In the genomic region with DNA sequence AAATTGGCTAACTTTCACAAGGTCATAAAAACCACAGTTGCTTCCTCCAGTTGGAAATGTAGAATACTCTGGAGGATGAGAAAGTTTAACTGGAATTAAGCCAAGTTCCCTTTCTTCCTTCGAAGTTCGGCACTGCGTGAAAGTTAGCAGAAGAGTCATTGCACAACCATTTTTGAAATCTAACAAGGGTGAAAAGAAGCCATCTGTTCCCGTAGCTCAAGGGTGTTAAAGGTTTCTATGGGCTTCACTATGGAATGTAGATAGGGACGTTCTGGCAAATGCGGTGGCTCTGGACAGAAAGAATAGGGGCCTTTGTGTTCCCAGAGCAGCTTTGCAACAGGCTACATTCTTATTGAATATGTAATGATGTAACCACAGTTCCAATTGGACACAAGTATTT, we compare ENCODE assay signal across 8 mouse cellular contexts. TPM values are rescaled to one million over a fixed set of nuclear protein-coding genes. Genes with fewer than 3 reads are reported as not detected.
DNase-seq lines count a peak whose midpoint lies in the region; ATAC-seq and TF ChIP-seq lines count a peak whose summit lies in the region.

No protein-coding gene starts in this region.

- DNase-seq in kidney, postnatal 0 days (ENCODE audit: low spot score): peak; percentile 46
- DNase-seq in kidney, postnatal 25 days: no peak
- DNase-seq in neural tube, embryonic 11.5 days (ENCODE audit: low spot score): peak; percentile 73
- no peak for DNase-seq in thymus, postnatal 14 days
- no peak for DNase-seq in ovary, postnatal 36 days (ENCODE audit: low spot score)
- DNase-seq in adrenal gland, postnatal 14 days: no peak

- H3K27me3 ChIP-seq in kidney, postnatal 0 days (ENCODE audit: insufficient read depth, low read length): no peaks in the 10 kb centered on the region
- H3K27me3 ChIP-seq in forebrain, embryonic 12.5 days: no peaks in the 10 kb centered on the region
- no peaks in the 10 kb centered on the region for H3K27me3 ChIP-seq in intestine, embryonic 16.5 days (replicated peaks; ENCODE audit: control insufficient read depth, insufficient read depth, low read length)
- no peaks in the 10 kb centered on the region for H3K27me3 ChIP-seq in neural tube, embryonic 11.5 days (ENCODE audit: control insufficient read depth, insufficient read depth, low read length)

- ATAC-seq in kidney, postnatal 0 days (replicated peaks; ENCODE audit: low FRiP score, low read depth): no peak
- ATAC-seq in forebrain, embryonic 12.5 days (ENCODE audit: low FRiP score): peak; percentile 39
- ATAC-seq in intestine, embryonic 16.5 days: no peak
- peak; percentile 43 for ATAC-seq in neural tube, embryonic 11.5 days (ENCODE audit: insufficient read depth, low FRiP score, low TSS enrichment)

- H3K9ac ChIP-seq in kidney, postnatal 0 days (ENCODE audit: low read depth, low read length): peak overlapping the region; percentile 74; the same call in 1 of the 2 replicates
- peak overlapping the region; percentile 96 for H3K9ac ChIP-seq in forebrain, embryonic 12.5 days
- H3K9ac ChIP-seq in intestine, embryonic 16.5 days (ENCODE audit: low read depth, low read length): peak overlapping the region; percentile 80
- H3K9ac ChIP-seq in neural tube, embryonic 11.5 days (ENCODE audit: low read length): peak overlapping the region; percentile 97

- no peak overlapping the region for H3K27ac ChIP-seq in kidney, postnatal 0 days
- H3K27ac ChIP-seq in forebrain, embryonic 12.5 days: peak overlapping the region; percentile 98
- H3K27ac ChIP-seq in intestine, embryonic 16.5 days (ENCODE audit: low read length): no peak overlapping the region
- H3K27ac ChIP-seq in neural tube, embryonic 11.5 days (ENCODE audit: low read depth, low read length): peak overlapping the region; percentile 98

- H3K4me1 ChIP-seq in kidney, postnatal 0 days (replicated peaks; ENCODE audit: insufficient read depth, low read length): 0 out of 2 replicates have a peak, but pooled peaks cover 11% of the 10 kb centered on the region
- H3K4me1 ChIP-seq in forebrain, embryonic 12.5 days: peaks cover 55% of the 10 kb centered on the region
- H3K4me1 ChIP-seq in intestine, embryonic 16.5 days (ENCODE audit: control insufficient read depth, insufficient read depth, low read length): peaks cover 11% of the 10 kb centered on the region; the same call in 1 of the 2 replicates
- H3K4me1 ChIP-seq in neural tube, embryonic 11.5 days (ENCODE audit: control insufficient read depth, insufficient read depth, low read length): peaks cover 13% of the 10 kb centered on the region

- H3K36me3 ChIP-seq in kidney, postnatal 0 days (ENCODE audit: insufficient read depth, low read length): peaks cover 13% of the 10 kb centered on the region; the same call in 1 of the 2 replicates
- peaks cover 38% of the 10 kb centered on the region for H3K36me3 ChIP-seq in forebrain, embryonic 12.5 days (replicated peaks)
- peaks cover 6% of the 10 kb centered on the region; the same call in 1 of the 2 replicates for H3K36me3 ChIP-seq in intestine, embryonic 16.5 days (ENCODE audit: control insufficient read depth, insufficient read depth, low read length)
- peaks cover 10% of the 10 kb centered on the region for H3K36me3 ChIP-seq in neural tube, embryonic 11.5 days (ENCODE audit: control insufficient read depth, insufficient read depth, low read length)

- 29% methylated on average over 6 of the region's 6 CpGs for WGBS in kidney, postnatal 0 days
- WGBS in forebrain, embryonic 12.5 days: 3% methylated on average over 6 of the region's 6 CpGs
- 20% methylated on average over 6 of the region's 6 CpGs for WGBS in intestine, embryonic 16.5 days
- 11% methylated on average over 6 of the region's 6 CpGs for WGBS in neural tube, embryonic 11.5 days

- no peaks in the 10 kb centered on the region for H3K9me3 ChIP-seq in kidney, postnatal 0 days (replicated peaks; ENCODE audit: low read length)
- no peaks in the 10 kb centered on the region for H3K9me3 ChIP-seq in forebrain, embryonic 12.5 days
- H3K9me3 ChIP-seq in intestine, embryonic 16.5 days (ENCODE audit: control insufficient read depth, low read length): no peaks in the 10 kb centered on the region
- H3K9me3 ChIP-seq in neural tube, embryonic 11.5 days (ENCODE audit: control insufficient read depth, low read length): no peaks in the 10 kb centered on the region

- TF ChIP-seq CTCF in kidney, postnatal 0 days (IDR thresholded peaks at IDR 0.05; ENCODE audit: low read depth): no peak

- peak overlapping the region; percentile 61 for H3K4me3 ChIP-seq in kidney, postnatal 0 days (replicated peaks; ENCODE audit: low read depth, low read length)
- peak overlapping the region; percentile 88 for H3K4me3 ChIP-seq in forebrain, embryonic 12.5 days (replicated peaks)
- H3K4me3 ChIP-seq in intestine, embryonic 16.5 days (ENCODE audit: low read length): peak overlapping the region; percentile 63
- H3K4me3 ChIP-seq in neural tube, embryonic 11.5 days (ENCODE audit: low read depth, low read length): peak overlapping the region; percentile 92

- H3K4me2 ChIP-seq in kidney, postnatal 0 days (ENCODE audit: low read length): peak overlapping the region; percentile 76
- peak overlapping the region; percentile 70 for H3K4me2 ChIP-seq in forebrain, embryonic 12.5 days
- peak overlapping the region; percentile 69 for H3K4me2 ChIP-seq in intestine, embryonic 16.5 days (ENCODE audit: low read depth, low read length)
- H3K4me2 ChIP-seq in neural tube, embryonic 11.5 days (ENCODE audit: low read depth): peak overlapping the region; percentile 79

RNA-seq across cellular contexts. Expression of a gene that starts 2.2 kb away (rescaled TPM):
- polyA plus RNA-seq in kidney, postnatal 0 days (2015; fragmentation: Nextera tagmentation; extraction: Ambion mirVana): 414 and 447 TPM in 2 replicates
- polyA plus RNA-seq in forebrain, embryonic 12.5 days (2016; fragmentation: Nextera tagmentation; extraction: Ambion mirVana): 1,088 and 1,103 TPM in 2 replicates
- polyA plus RNA-seq in intestine, embryonic 16.5 days (2015; fragmentation: Nextera tagmentation; extraction: Ambion mirVana): 370 and 392 TPM in 2 replicates
- 1,210 and 1,219 TPM in 2 replicates for polyA plus RNA-seq in neural tube, embryonic 11.5 days (2014; fragmentation: Nextera tagmentation; extraction: Ambion mirVana)
- 281 and 438 TPM in 2 replicates for total RNA-seq in adrenal gland, postnatal 14 days (2021)

RNA-seq across cellular contexts. Expression of a gene that starts 31.5 kb away (rescaled TPM):
- 12.6 and 14.0 TPM in 2 replicates for polyA plus RNA-seq in kidney, postnatal 0 days (2015; fragmentation: Nextera tagmentation; extraction: Ambion mirVana)
- 6.6 and 7.8 TPM in 2 replicates for polyA plus RNA-seq in forebrain, embryonic 12.5 days (2016; fragmentation: Nextera tagmentation; extraction: Ambion mirVana)
- polyA plus RNA-seq in intestine, embryonic 16.5 days (2015; fragmentation: Nextera tagmentation; extraction: Ambion mirVana): 6.8 and 7.3 TPM in 2 replicates
- polyA plus RNA-seq in neural tube, embryonic 11.5 days (2014; fragmentation: Nextera tagmentation; extraction: Ambion mirVana): 7.2 and 9.3 TPM in 2 replicates
- total RNA-seq in adrenal gland, postnatal 14 days (2021): 3.0 and 8.0 TPM in 2 replicates

Comparison
In these comparisons a context has a peak if more than half of its experiments do, and no peak if none do; other contexts are left out.
1. DNase-seq: peak in kidney, postnatal 0 days (single experiment) and neural tube, embryonic 11.5 days (single experiment); none in kidney, postnatal 25 days (0 of 2), thymus, postnatal 14 days (single experiment), ovary, postnatal 36 days (single experiment) and adrenal gland, postnatal 14 days (single experiment).
2. ATAC-seq: peak in forebrain, embryonic 12.5 days (single experiment) and neural tube, embryonic 11.5 days (single experiment); none in kidney, postnatal 0 days (single experiment) and intestine, embryonic 16.5 days (single experiment).
3. H3K27ac ChIP-seq: peak in forebrain, embryonic 12.5 days (single experiment) and neural tube, embryonic 11.5 days (single experiment); none in kidney, postnatal 0 days (single experiment) and intestine, embryonic 16.5 days (single experiment).
4. Peak in every context shown above with its lines, with median percentiles within 50 percentile points of each other: H3K4me2 ChIP-seq, H3K4me3 ChIP-seq and H3K9ac ChIP-seq.